In the genomic region with DNA sequence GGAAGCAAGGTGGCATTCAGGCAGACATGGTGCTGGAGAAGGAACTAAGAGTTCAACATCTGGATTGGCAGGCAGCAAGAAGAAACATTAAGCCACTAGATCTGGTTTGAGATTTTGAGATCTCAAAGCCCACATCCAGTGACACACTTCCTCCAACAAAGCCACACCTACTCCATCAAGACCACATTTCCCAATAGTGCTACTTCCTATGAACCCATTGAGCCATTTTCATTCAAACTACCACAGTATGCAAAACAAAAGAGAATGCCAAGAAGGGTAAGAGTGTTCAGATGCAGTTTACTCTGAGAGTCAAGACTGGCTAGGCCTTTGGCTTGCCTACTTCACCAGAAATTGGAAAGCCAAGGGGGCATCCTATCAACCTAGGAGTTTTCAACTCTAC, we compare ENCODE assay signal across 29 mouse cellular contexts.
DNase-seq lines count a peak whose midpoint lies in the region; ATAC-seq lines count a peak whose summit lies in the region.
"Had no signal": no experiment of that assay in that cellular context is flagged by ENCODE, and none has a peak within 500 bp of the region (broad histone marks: within the 10 kb centered on the region; RNA-seq: fewer than 3 reads in every experiment).

No protein-coding gene starts in this region.

- DNase-seq in 416B (ENCODE audit: low read depth) (peak; percentile 43), ZHBTc4 (ENCODE audit: low read depth, low spot score) (peak; percentile 58)
- peak; percentile 36 for DNase-seq in induced T-regulatory cell, adult 2 months (ENCODE audit: low read depth)
- no peak for DNase-seq in testis, postnatal 14 days (ENCODE audit: low spot score)
- no peak for DNase-seq in forebrain, embryonic 10.5 days (ENCODE audit: extremely low spot score, low spot score)
- DNase-seq in midbrain, embryonic 11.5 days (ENCODE audit: low spot score, missing footprints): no peak
- DNase-seq in kidney, adult 9 months: no peak
- DNase-seq: adrenal gland, adult 8-10 months; adrenal gland, postnatal 25 days; B cell, adult 2 months; cerebellum, adult 11-12 months; cerebellum, adult 8-10 months; cerebellum, postnatal 10 days; cerebellum, postnatal 36 days; embryo, embryonic 11 days; gastrocnemius, postnatal 25 days; heart, adult 2 months; heart, postnatal 14 days; heart, postnatal 4 days had no signal

- no peak overlapping the region for H3K4me2 ChIP-seq in midbrain, embryonic 11.5 days
- H3K4me2 ChIP-seq: embryonic facial prominence, embryonic 13.5 days; forebrain, embryonic 13.5 days; heart, embryonic 13.5 days; hindbrain, embryonic 14.5 days had no signal

- H3K4me1 ChIP-seq in forebrain, embryonic 10.5 days: no peaks in the 10 kb centered on the region
- H3K4me1 ChIP-seq in midbrain, embryonic 11.5 days (ENCODE audit: control insufficient read depth, insufficient read depth, low read length): no peaks in the 10 kb centered on the region
- H3K4me1 ChIP-seq: embryonic facial prominence, embryonic 10.5 days; embryonic facial prominence, embryonic 13.5 days; forebrain, embryonic 13.5 days; heart, embryonic 10.5 days had no signal

- peaks cover 5% of the 10 kb centered on the region; the same call in 1 of the 2 replicates for H3K9me3 ChIP-seq in forebrain, embryonic 10.5 days
- H3K9me3 ChIP-seq in midbrain, embryonic 11.5 days (ENCODE audit: control insufficient read depth, low read length): no peaks in the 10 kb centered on the region
- H3K9me3 ChIP-seq: embryonic facial prominence, embryonic 10.5 days; embryonic facial prominence, embryonic 13.5 days; forebrain, embryonic 13.5 days had no signal

- peak; percentile 58 for ATAC-seq in monocyte, adult 5-6 weeks (replicated peaks; ENCODE audit: insufficient number of reproducible peaks, low FRiP score, low TSS enrichment, poor library complexity, severe bottlenecking)
- no peak for ATAC-seq in midbrain, embryonic 11.5 days (ENCODE audit: low FRiP score)
- ATAC-seq: forebrain, embryonic 13.5 days; hindbrain, postnatal 0 days had no signal

- no peak overlapping the region for H3K9ac ChIP-seq in midbrain, embryonic 11.5 days (ENCODE audit: low read length)
- H3K9ac ChIP-seq: embryonic facial prominence, embryonic 13.5 days; forebrain, embryonic 13.5 days; heart, embryonic 13.5 days; hindbrain, embryonic 14.5 days had no signal

- H3K36me3 ChIP-seq in forebrain, embryonic 10.5 days (replicated peaks): no peaks in the 10 kb centered on the region
- no peaks in the 10 kb centered on the region for H3K36me3 ChIP-seq in midbrain, embryonic 11.5 days (ENCODE audit: control insufficient read depth, insufficient read depth, low read length)
- H3K36me3 ChIP-seq: embryonic facial prominence, embryonic 10.5 days; embryonic facial prominence, embryonic 13.5 days; heart, embryonic 10.5 days; heart, embryonic 13.5 days had no signal

- H3K27ac ChIP-seq in forebrain, embryonic 10.5 days: no peak overlapping the region
- no peak overlapping the region for H3K27ac ChIP-seq in midbrain, embryonic 11.5 days (ENCODE audit: low read depth, low read length)
- H3K27ac ChIP-seq: embryonic facial prominence, embryonic 10.5 days; embryonic facial prominence, embryonic 13.5 days; forebrain, embryonic 13.5 days; heart, embryonic 10.5 days; heart, embryonic 13.5 days; hindbrain, embryonic 14.5 days; hindbrain, postnatal 0 days had no signal

- no peaks in the 10 kb centered on the region for H3K27me3 ChIP-seq in forebrain, embryonic 10.5 days (ENCODE audit: poor library complexity, severe bottlenecking)
- no peaks in the 10 kb centered on the region for H3K27me3 ChIP-seq in midbrain, embryonic 11.5 days (ENCODE audit: control insufficient read depth, insufficient read depth, low read length)
- H3K27me3 ChIP-seq: CH12.LX; embryonic facial prominence, embryonic 13.5 days; forebrain, embryonic 13.5 days; heart, embryonic 13.5 days had no signal

- H3K4me3 ChIP-seq in forebrain, embryonic 10.5 days: no peak overlapping the region
- no peak overlapping the region for H3K4me3 ChIP-seq in midbrain, embryonic 11.5 days (ENCODE audit: low read depth, low read length)
- H3K4me3 ChIP-seq: embryonic facial prominence, embryonic 10.5 days; embryonic facial prominence, embryonic 13.5 days; erythroblast, embryonic 14.5 days; forebrain, embryonic 13.5 days; heart, adult 2 months; heart, embryonic 10.5 days; heart, embryonic 13.5 days had no signal

Comparison
In these comparisons a context has a peak if more than half of its experiments do, and no peak if none do; other contexts are left out.
1. DNase-seq: peak in 416B (single experiment), ZHBTc4 (single experiment) and induced T-regulatory cell, adult 2 months (single experiment); none in testis, postnatal 14 days (single experiment), forebrain, embryonic 10.5 days (single experiment), midbrain, embryonic 11.5 days (single experiment) and kidney, adult 9 months (single experiment).